Mouse (Mus musculus): ENCODE measurements around the gene Gm49601.

DNA sequence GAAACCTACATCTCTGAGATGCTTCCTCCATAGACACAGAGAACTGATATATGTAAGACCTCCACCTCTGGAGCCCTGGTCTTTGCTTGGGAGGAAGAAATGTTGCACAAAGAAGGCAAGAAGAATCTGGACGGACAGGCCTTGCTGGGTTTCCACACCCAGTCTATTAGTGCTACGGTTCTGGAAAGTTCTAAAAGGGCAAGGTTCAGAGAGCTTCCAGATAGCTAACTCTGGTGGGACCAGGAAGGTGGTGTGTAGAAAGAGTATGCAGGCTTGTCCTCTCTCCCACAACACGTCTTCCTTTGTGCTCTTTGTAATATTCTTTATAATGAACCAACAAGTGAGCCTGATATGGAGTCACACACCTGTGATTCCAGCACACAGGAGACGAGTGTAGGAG, 32.4 kb upstream of the Gm49601 start:
- TF ChIP-seq E2F4 (IDR thresholded peaks at IDR 0.05; ENCODE audit: insufficient replicate concordance, low read depth, low read length) (no peak), CTCF (conservative IDR thresholded peaks at IDR 0.05 in 1 of 2, IDR thresholded peaks at IDR 0.05 in 1 of 2; ENCODE audit: low read depth in 2 of 2, low read length in 2 of 2) (no peak), EP300 (IDR thresholded peaks at IDR 0.05; ENCODE audit: low read length) (no peak), SMC3 (IDR thresholded peaks at IDR 0.05; ENCODE audit: low read depth, low read length) (no peak), POLR2AphosphoS2 (IDR thresholded peaks at IDR 0.05; ENCODE audit: low read depth, low read length) (no peak), USF1 (IDR thresholded peaks at IDR 0.05; ENCODE audit: low read depth, low read length) (no peak), POLR2A (IDR thresholded peaks at IDR 0.05; ENCODE audit: low read depth, low read length) (no peak), JUND (conservative IDR thresholded peaks at IDR 0.05; ENCODE audit: low read depth, low read length) (no peak), MAX (IDR thresholded peaks at IDR 0.05; ENCODE audit: low read length) (no peak), TCF12 (IDR thresholded peaks at IDR 0.05; ENCODE audit: low read depth, low read length) (no peak), NELFE (IDR thresholded peaks at IDR 0.05; ENCODE audit: low read depth, low read length) (no peak), TBP (conservative IDR thresholded peaks at IDR 0.05; ENCODE audit: low read depth, low read length) (no peak), BHLHE40 (IDR thresholded peaks at IDR 0.05; ENCODE audit: low read depth, low read length) (no peak)

All from CH12.LX (cell line).